Mouse (Mus musculus): ENCODE results near the gene Inpp4b. TPM values are rescaled to one million over a fixed set of nuclear protein-coding genes. Genes with fewer than 3 reads are reported as not detected.

Inpp4b gene
- polyA plus RNA-seq, 1 experiment from 2014 or later, result 20.7 TPM

DNA sequence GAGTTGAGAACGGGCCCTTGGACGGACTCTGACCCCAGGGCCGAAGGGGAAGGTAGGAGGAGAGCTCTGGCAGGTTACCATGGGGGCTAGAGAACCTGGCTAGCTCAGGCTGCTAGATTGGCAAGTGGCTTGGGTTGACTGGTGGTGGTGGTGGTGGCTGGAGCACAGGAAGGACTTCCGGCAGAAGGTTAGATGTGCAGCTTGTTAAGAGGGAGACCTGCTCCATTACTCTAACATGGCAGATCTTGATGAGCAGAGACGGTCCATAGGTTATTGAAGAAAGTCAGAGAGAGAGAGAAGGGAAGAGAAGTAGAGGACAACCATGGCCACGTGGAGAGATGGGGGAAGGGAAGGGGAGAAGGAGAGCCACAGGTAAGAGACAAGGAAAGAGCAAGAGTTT is 437.8 kb downstream of the Inpp4b start:
- WGBS, result 89% methylated on average over 6 of the region's 6 CpGs
- no peaks in the 10 kb centered on the region for H3K27me3 ChIP-seq (replicated peaks; ENCODE audit: insufficient read depth, low read length)

DNA sequence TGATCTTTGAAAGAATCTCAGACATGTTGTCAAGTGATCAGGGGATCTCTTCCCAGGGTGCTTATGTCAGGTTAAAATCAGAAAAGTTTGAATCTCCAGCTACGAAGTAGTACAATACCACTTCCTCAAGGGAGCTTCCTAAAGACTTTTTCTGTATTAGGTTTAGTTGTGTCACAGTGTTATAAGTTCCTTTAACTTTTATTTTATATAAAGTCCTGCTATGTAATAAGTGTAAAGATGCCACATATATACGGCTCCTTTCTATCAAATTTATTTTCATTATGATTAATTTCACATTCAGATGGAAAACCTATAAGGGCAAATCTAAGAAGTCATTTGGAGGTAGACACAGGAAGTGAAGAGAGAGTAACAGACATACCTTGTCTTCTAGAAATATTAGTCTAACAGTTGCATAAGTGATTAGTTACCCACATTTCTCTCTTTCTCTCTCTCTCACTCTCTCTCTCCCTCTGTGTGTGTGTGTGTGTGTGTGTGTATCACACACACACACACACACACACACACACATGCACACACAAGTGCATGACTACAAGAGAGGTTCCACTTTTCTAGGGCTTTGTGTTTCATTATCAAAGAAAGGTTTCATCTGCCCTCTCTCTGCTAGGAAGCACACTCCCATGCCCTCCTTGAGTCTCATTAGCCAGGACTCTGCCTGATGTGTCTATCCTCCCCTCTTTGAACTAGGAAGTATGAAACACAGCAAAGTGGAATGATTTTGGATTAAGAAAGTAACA is 438.7 kb downstream of the Inpp4b start:
- H3K27me3 ChIP-seq (replicated peaks; ENCODE audit: insufficient read depth, low read length), result no peaks in the 10 kb centered on the region
- DNase-seq (ENCODE audit: low spot score) (no peak), ATAC-seq (no peak)
- 82% methylated on average over 2 of the region's 2 CpGs for WGBS
- no peak overlapping the region for H3K4me2 ChIP-seq (replicated peaks; ENCODE audit: low read depth, low read length)
- no peaks in the 10 kb centered on the region for H3K36me3 ChIP-seq (ENCODE audit: insufficient read depth, low read length)
- no peaks in the 10 kb centered on the region for H3K9me3 ChIP-seq (ENCODE audit: low read length)
- TF ChIP-seq CTCF (IDR thresholded peaks at IDR 0.05), result no peak
- no peak for TF ChIP-seq EP300 (IDR thresholded peaks at IDR 0.05)
- H3K4me3 ChIP-seq (ENCODE audit: low read depth, low read length), result no peak overlapping the region
- peaks cover 3% of the 10 kb centered on the region; the same call in 1 of the 2 replicates for H3K4me1 ChIP-seq (ENCODE audit: insufficient read depth, low read depth, low read length)
- H3K9ac ChIP-seq (replicated peaks; ENCODE audit: low read depth), result no peak overlapping the region
- no peak overlapping the region for H3K27ac ChIP-seq (ENCODE audit: low read length)

More for the DNA sequence above, 437.8 kb downstream of the Inpp4b start:
- no peaks in the 10 kb centered on the region for H3K9me3 ChIP-seq (ENCODE audit: low read length)
- H3K36me3 ChIP-seq (ENCODE audit: insufficient read depth, low read length), result no peaks in the 10 kb centered on the region
- H3K4me1 ChIP-seq (ENCODE audit: insufficient read depth, low read depth, low read length), result peaks cover 3% of the 10 kb centered on the region; the same call in 1 of the 2 replicates
- no peak overlapping the region for H3K9ac ChIP-seq (replicated peaks; ENCODE audit: low read depth)
- TF ChIP-seq EP300 (IDR thresholded peaks at IDR 0.05) (no peak), CTCF (IDR thresholded peaks at IDR 0.05) (no peak)
- no peak overlapping the region for H3K4me2 ChIP-seq (replicated peaks; ENCODE audit: low read depth, low read length)
- H3K4me3 ChIP-seq (ENCODE audit: low read depth, low read length), result no peak overlapping the region
- no peak overlapping the region for H3K27ac ChIP-seq (ENCODE audit: low read length)
- ATAC-seq, result no peak
- no peak for DNase-seq (ENCODE audit: low spot score)

DNA sequence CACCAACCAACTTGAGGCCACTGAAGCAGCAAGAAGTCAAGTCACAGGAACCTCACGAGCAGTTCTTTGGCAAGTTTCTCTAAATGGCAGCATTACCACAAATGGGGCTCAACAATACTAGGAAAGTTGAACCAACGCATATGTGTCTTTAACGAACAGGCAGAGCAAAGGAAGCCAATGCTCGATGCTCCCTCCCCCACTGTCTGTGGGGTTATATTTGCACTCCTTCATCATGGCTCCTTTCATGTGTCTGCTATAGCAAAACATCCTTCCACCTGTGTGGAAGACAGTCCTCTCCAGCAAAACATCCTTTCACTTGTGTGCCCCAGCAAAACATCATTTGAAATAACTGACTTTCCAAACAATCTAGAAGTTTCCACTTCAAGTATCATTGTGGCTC is 440.4 kb downstream of the Inpp4b start:
- DNase-seq (ENCODE audit: low spot score) (no peak), ATAC-seq (no peak)
- no peak overlapping the region for H3K4me2 ChIP-seq (replicated peaks; ENCODE audit: low read depth, low read length)
- 68% methylated on average over 4 of the region's 4 CpGs for WGBS
- TF ChIP-seq CTCF (IDR thresholded peaks at IDR 0.05) (no peak), EP300 (IDR thresholded peaks at IDR 0.05) (no peak)
- H3K9me3 ChIP-seq (ENCODE audit: low read length), result no peaks in the 10 kb centered on the region
- no peak overlapping the region for H3K4me3 ChIP-seq (ENCODE audit: low read depth, low read length)
- no peak overlapping the region for H3K27ac ChIP-seq (ENCODE audit: low read length)
- no peaks in the 10 kb centered on the region for H3K36me3 ChIP-seq (ENCODE audit: insufficient read depth, low read length)
- no peaks in the 10 kb centered on the region for H3K27me3 ChIP-seq (replicated peaks; ENCODE audit: insufficient read depth, low read length)
- H3K4me1 ChIP-seq (ENCODE audit: insufficient read depth, low read depth, low read length), result no peaks in the 10 kb centered on the region
- H3K9ac ChIP-seq (replicated peaks; ENCODE audit: low read depth), result no peak overlapping the region

DNA sequence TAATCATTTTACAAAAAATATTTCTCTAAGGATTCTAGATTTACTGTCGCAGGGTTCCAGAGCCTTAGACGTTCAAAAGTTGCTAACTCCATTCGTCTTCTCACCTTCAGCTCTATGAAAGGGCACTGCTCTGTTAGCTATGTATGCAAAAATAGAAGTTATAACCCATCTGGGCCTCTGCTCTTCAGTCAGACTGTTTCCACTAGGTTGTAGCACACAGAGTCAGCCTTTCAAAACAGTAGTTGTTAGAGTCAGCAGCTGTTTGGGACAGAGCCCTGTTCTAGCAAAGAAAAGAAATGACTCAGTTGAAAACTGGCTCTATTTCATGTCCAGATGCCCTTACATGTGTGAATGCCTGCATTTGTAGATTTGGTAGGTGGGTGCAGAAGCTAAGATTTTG is 442.4 kb downstream of the Inpp4b start:
- H3K27ac ChIP-seq (ENCODE audit: low read length), result no peak overlapping the region
- no peak overlapping the region for H3K9ac ChIP-seq (replicated peaks; ENCODE audit: low read depth)
- ATAC-seq, result no peak
- TF ChIP-seq CTCF (IDR thresholded peaks at IDR 0.05) (no peak), EP300 (IDR thresholded peaks at IDR 0.05) (no peak)
- no peaks in the 10 kb centered on the region for H3K9me3 ChIP-seq (ENCODE audit: low read length)
- no peaks in the 10 kb centered on the region for H3K4me1 ChIP-seq (ENCODE audit: insufficient read depth, low read depth, low read length)
- no peak for DNase-seq (ENCODE audit: low spot score)
- no peak overlapping the region for H3K4me3 ChIP-seq (ENCODE audit: low read depth, low read length)
- H3K27me3 ChIP-seq (replicated peaks; ENCODE audit: insufficient read depth, low read length), result no peaks in the 10 kb centered on the region
- 76% methylated on average over 3 of the region's 3 CpGs for WGBS
- no peak overlapping the region for H3K4me2 ChIP-seq (replicated peaks; ENCODE audit: low read depth, low read length)
- H3K36me3 ChIP-seq (ENCODE audit: insufficient read depth, low read length), result no peaks in the 10 kb centered on the region

DNA sequence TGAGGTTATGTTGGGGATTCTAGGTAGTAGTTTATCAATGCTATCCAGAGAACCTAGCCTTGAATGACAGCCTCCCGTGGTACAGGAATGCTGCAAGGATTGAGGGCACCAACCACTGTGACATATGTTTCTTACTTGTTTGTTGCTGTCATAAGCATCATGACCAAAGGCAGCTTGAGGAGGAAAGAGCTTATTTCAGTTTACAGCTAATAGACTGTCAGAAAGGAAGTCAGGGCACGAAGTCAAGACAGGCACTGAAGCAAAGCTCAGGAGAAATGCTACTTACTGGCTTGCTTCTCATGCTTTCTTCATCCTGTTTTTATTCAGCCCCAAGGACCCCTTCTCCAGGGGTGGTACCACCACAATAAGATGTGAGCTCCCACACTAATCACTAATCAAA is 446.1 kb downstream of the Inpp4b start:
- no peak for TF ChIP-seq CTCF (IDR thresholded peaks at IDR 0.05)
- no peak for TF ChIP-seq EP300 (IDR thresholded peaks at IDR 0.05)
- H3K4me3 ChIP-seq (ENCODE audit: low read depth, low read length), result no peak overlapping the region
- no peak overlapping the region for H3K9ac ChIP-seq (replicated peaks; ENCODE audit: low read depth)
- no peaks in the 10 kb centered on the region for H3K9me3 ChIP-seq (ENCODE audit: low read length)
- no peak overlapping the region for H3K4me2 ChIP-seq (replicated peaks; ENCODE audit: low read depth, low read length)
- no peak for ATAC-seq
- 49% methylated on average over 2 of the region's 2 CpGs for WGBS
- no peaks in the 10 kb centered on the region for H3K36me3 ChIP-seq (ENCODE audit: insufficient read depth, low read length)
- DNase-seq (ENCODE audit: low spot score), result no peak
- H3K27ac ChIP-seq (ENCODE audit: low read length), result no peak overlapping the region
- H3K27me3 ChIP-seq (replicated peaks; ENCODE audit: insufficient read depth, low read length), result no peaks in the 10 kb centered on the region
- H3K4me1 ChIP-seq (ENCODE audit: insufficient read depth, low read depth, low read length), result no peaks in the 10 kb centered on the region

DNA sequence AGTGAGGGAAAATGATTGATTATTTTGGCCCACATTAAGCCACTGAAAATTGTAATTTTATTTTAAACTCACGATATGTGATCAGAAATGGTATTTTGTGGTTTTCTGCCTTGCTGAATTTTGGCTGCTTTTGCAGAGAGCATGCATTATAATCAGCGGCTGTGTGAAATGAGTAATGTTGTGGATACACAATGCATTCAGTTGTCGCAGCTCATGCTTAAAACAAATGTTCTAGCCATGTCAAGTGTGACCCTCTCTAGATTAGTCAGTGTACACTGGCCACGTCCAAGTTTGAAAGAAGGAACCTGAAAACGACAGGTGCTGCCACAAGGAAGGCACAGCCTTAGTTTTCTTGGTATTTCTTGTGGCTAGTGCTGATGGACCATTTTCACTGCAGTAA is 450.3 kb downstream of the Inpp4b start:
- Histone ChIP-seq H3K27me3 (replicated peaks; ENCODE audit: insufficient read depth, low read length) (no peaks in the 10 kb centered on the region), H3K27ac (ENCODE audit: low read length) (no peak overlapping the region), H3K4me3 (ENCODE audit: low read depth, low read length) (no peak overlapping the region), H3K9ac (replicated peaks; ENCODE audit: low read depth) (no peak overlapping the region), H3K9me3 (ENCODE audit: low read length) (no peaks in the 10 kb centered on the region), H3K36me3 (ENCODE audit: insufficient read depth, low read length) (no peaks in the 10 kb centered on the region), H3K4me2 (replicated peaks; ENCODE audit: low read depth, low read length) (no peak overlapping the region), H3K4me1 (ENCODE audit: insufficient read depth, low read depth, low read length) (no peaks in the 10 kb centered on the region)
- WGBS, result 48% methylated on average over 5 of the region's 5 CpGs
- DNase-seq (ENCODE audit: low spot score) (no peak), ATAC-seq (no peak)
- TF ChIP-seq CTCF (IDR thresholded peaks at IDR 0.05), result no peak
- TF ChIP-seq EP300 (IDR thresholded peaks at IDR 0.05), result no peak

Data from lung, postnatal 0 days (tissue).